Mouse (Mus musculus): Measurements from ENCODE around the gene Macrod1. TPM values are rescaled to one million over a fixed set of nuclear protein-coding genes. Genes with fewer than 3 reads are reported as not detected.
A peak's percentile ranks its signal among the peaks of the same experiment; 100 is the strongest.

Gene Macrod1
- polyA plus RNA-seq, 1 experiment from 2014 or later = 4.4 TPM

DNA sequence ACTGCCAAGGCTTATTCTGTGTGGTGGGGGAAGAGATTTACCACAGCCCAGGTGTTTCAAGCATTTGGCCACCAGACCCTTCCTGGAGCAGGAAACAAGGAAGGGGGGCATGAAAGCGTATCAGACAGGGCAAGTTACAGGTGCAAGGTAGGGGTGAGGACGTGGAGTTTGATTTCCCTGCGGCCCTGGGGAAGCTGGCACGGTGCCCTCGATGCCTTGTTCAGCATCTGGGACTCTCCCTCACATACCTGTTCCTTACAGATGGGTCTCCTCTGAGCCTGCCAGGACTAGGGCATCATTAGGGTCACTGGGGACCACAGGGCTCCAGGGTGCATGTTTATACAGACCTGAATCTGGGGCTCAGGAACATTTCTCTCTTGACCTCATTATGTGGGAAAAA, 36.1 kb downstream of the Macrod1 start:
- Histone ChIP-seq H3K27ac (peak overlapping the region; percentile 32; the same call in 1 of the 2 replicates), H3K4me3 (no peak overlapping the region), H3K36me3 (no peaks in the 10 kb centered on the region), H3K4me1 (peaks cover 54% of the 10 kb centered on the region), H3K9me3 (replicated peaks) (no peaks in the 10 kb centered on the region), H3K27me3 (ENCODE audit: low read depth, poor library complexity, severe bottlenecking) (peaks cover 97% of the 10 kb centered on the region)
- WGBS = 89% methylated on average over 5 of the region's 5 CpGs
- DNase-seq (ENCODE audit: low spot score) = no peak

- WGBS = 45% methylated on average over 3 of the region's 3 CpGs
- Histone ChIP-seq H3K9me3 (replicated peaks) (no peaks in the 10 kb centered on the region), H3K4me1 (peaks cover 50% of the 10 kb centered on the region), H3K36me3 (no peaks in the 10 kb centered on the region), H3K27me3 (ENCODE audit: low read depth, poor library complexity, severe bottlenecking) (peaks cover 92% of the 10 kb centered on the region), H3K27ac (no peak overlapping the region), H3K4me3 (no peak overlapping the region)
- DNase-seq (ENCODE audit: low spot score) = no peak
These were observed 43.1 kb downstream of the Macrod1 start for GRCm38 (mm10) chr19:7099620-7100155.

- Histone ChIP-seq H3K27ac (no peak overlapping the region), H3K4me1 (peaks cover 53% of the 10 kb centered on the region), H3K36me3 (no peaks in the 10 kb centered on the region), H3K4me3 (no peak overlapping the region), H3K27me3 (ENCODE audit: low read depth, poor library complexity, severe bottlenecking) (peaks cover 92% of the 10 kb centered on the region), H3K9me3 (replicated peaks) (no peaks in the 10 kb centered on the region)
- no peak for DNase-seq (ENCODE audit: low spot score)
- 89% methylated on average over 10 of the region's 10 CpGs for WGBS
These were observed 45.4 kb downstream of the Macrod1 start for GRCm38 (mm10) chr19:7102039-7102438.

DNA sequence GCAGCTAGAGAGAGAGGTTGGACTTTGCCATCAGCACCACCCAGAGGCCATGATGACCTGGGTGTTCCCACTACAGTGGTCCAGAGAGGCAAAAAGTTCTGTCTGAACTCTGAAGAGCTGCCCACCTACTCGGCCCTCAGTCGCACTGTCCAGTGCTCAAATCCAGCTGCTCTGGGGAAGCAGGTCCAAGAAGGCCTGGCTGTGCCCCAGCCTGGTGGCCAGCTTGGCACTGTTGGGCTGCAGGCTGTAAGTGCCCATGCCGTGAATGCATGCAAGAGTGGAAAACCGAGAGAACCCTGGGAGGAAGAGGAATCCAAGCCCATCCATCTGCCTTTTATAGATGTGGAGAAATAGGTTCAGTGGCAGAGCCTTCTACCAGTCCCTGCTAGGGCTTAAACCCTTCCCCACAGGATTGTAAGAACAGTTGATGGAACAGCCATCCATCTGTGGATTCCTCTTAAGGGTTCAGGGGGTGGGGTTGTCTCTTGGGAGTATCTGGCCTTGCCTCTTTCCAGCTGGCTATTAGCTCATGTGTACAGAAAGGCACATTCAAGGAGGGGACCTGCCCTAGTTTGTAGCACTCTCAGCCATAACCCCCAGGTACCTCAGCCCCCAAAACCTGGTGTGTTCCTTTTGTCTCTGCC, 46.9 kb downstream of the Macrod1 start:
- peak; percentile 73 for DNase-seq (ENCODE audit: low spot score)
- Histone ChIP-seq H3K4me3 (peak overlapping the region; percentile 36), H3K36me3 (no peaks in the 10 kb centered on the region), H3K27me3 (ENCODE audit: low read depth, poor library complexity, severe bottlenecking) (peaks cover 92% of the 10 kb centered on the region), H3K9me3 (replicated peaks) (no peaks in the 10 kb centered on the region), H3K27ac (peak overlapping the region; percentile 82), H3K4me1 (peaks cover 55% of the 10 kb centered on the region)
- 69% methylated on average over 4 of the region's 4 CpGs for WGBS

DNA sequence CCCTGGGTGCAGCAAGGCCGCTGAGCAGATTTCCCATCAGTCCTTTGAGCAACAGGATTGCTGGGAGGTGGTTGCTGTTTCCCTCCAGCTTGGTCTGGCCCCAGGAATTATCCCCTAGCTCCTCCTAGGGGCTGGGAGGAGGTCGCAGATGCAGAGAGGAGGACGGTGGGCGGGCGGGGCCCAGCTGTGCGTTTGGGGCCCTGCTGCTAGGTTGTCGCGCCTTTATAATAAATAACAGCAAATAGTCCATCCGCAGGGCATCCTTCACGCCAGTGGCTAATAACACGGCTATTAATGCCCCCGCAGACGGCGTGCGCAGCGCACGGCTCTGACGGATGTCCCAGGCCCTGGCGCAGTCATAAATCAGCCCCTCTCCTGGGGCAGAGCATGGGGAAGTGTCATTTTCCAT, 47.4 kb downstream of the Macrod1 start:
- H3K9me3 ChIP-seq (replicated peaks) = no peaks in the 10 kb centered on the region
- DNase-seq (ENCODE audit: low spot score) = no peak
- WGBS = 8% methylated on average over 19 of the region's 19 CpGs
- H3K27ac ChIP-seq = peak overlapping the region; percentile 82
- peaks cover 93% of the 10 kb centered on the region for H3K27me3 ChIP-seq (ENCODE audit: low read depth, poor library complexity, severe bottlenecking)
- peaks cover 51% of the 10 kb centered on the region for H3K4me1 ChIP-seq
- peak overlapping the region; percentile 36 for H3K4me3 ChIP-seq
- H3K36me3 ChIP-seq = no peaks in the 10 kb centered on the region

GRCm38 (mm10) chr19:7105544-7105943, 48.9 kb downstream of the Macrod1 start, which contains the start of gene Flrt1:
Gene Flrt1, minus strand, starts transcription at chr19:7105729.
- Histone ChIP-seq H3K36me3 (no peaks in the 10 kb centered on the region), H3K9me3 (replicated peaks) (no peaks in the 10 kb centered on the region), H3K4me3 (no peak within 1 kb of the TSS), H3K4me1 (peaks cover 49% of the 10 kb centered on the region), H3K27me3 (ENCODE audit: low read depth, poor library complexity, severe bottlenecking) (peaks cover 99% of the 10 kb centered on the region), H3K27ac (peak within 1 kb of the TSS; percentile 82)
- DNase-seq (ENCODE audit: low spot score) = no peak
- 54% methylated on average over 9 of the region's 9 CpGs for WGBS

DNA sequence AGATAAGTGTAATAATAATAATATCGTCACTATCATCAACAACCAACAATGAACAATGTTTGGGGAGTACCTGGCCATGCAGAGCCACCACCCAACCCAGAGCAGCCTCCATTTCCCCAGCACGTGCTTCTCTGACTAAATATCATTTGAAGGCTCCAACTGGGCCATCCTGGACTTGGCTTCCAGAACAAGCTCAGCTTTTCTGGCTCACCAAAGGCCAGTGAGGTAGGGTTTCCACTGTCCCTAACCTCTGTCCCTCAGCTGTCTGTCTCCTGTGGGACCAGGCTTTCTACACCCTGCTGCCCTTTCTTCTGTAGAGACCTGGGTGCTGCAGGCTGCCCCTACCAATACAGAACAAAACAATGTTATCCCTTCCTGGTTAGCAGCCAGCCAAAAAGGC, 50.0 kb downstream of the Macrod1 start:
- H3K4me1 ChIP-seq = peaks cover 60% of the 10 kb centered on the region
- no peak overlapping the region for H3K27ac ChIP-seq
- H3K27me3 ChIP-seq (ENCODE audit: low read depth, poor library complexity, severe bottlenecking) = peaks cover 99% of the 10 kb centered on the region
- no peak for DNase-seq (ENCODE audit: low spot score)
- no peaks in the 10 kb centered on the region for H3K9me3 ChIP-seq (replicated peaks)
- no peak overlapping the region for H3K4me3 ChIP-seq
- 88% methylated on average over 2 of the region's 2 CpGs for WGBS
- no peaks in the 10 kb centered on the region for H3K36me3 ChIP-seq

DNA sequence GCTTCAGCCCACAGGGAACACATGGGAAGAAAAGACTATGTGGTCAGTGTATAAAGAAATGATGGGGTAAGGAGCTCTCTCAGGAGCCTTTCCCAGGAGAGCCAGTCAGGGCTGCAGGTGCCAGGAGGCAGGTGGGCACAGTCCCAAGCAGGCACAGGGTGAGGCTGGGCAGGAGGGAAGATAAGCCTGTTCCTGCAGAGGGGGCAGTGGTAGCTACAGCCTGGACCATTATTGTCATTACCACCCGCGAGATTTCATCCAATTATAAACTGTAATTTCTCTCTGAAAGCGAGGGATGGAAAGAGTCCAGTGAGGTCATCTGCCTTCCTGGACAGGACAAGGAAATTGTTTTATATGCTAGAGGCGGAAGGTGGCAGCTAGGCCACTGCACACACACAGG, 50.6 kb downstream of the Macrod1 start:
- WGBS = 91% methylated on average over 4 of the region's 4 CpGs

DNA sequence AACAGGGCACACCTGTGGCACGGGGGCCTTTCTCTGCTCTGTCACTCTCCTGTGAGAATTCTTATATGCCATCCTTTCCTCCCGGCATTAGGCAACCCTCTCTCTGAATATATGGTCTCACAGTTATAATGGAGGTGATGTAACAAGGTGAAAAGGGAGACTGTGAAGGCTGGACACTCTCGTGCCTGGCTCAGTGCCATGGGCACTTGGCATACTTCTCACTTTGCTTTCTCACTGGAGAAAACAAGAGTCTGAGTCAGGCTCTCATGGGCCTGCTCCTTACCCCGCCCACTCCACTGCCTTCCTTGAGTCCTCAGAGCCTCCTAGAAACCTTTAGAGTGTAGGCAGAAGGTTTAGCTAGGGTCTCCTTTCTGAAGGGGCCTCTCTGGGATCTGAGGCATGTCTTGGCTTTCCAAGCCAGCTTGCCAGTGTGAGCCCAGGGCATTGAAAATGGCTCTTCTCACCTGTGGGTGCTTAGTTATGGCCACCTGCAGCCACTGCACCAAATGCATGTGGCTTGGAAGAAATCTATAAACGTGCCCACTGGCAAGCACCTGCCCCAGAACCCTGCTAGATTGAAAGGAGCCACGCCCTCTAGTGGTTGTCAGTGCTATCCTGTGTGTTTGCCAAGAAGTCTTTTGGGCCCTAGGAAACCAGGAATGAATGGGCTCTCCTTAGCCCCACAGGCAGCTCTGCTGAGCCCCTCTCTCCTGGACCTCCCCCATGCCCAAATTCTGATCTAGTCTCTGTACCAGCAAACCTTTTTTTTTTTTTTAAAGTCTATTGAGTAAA, 51.7 kb downstream of the Macrod1 start:
- no peaks in the 10 kb centered on the region for H3K36me3 ChIP-seq
- 59% methylated on average over 6 of the region's 6 CpGs for WGBS
- no peak for DNase-seq (ENCODE audit: low spot score)
- no peak overlapping the region for H3K27ac ChIP-seq
- H3K4me3 ChIP-seq = no peak overlapping the region
- H3K27me3 ChIP-seq (ENCODE audit: low read depth, poor library complexity, severe bottlenecking) = peaks cover 95% of the 10 kb centered on the region
- peaks cover 69% of the 10 kb centered on the region for H3K4me1 ChIP-seq
- no peaks in the 10 kb centered on the region for H3K9me3 ChIP-seq (replicated peaks)

More for the DNA sequence above, 50.6 kb downstream of the Macrod1 start:
- Histone ChIP-seq H3K27me3 (ENCODE audit: low read depth, poor library complexity, severe bottlenecking) (peaks cover 99% of the 10 kb centered on the region), H3K9me3 (replicated peaks) (no peaks in the 10 kb centered on the region), H3K27ac (no peak overlapping the region), H3K4me1 (peaks cover 66% of the 10 kb centered on the region), H3K4me3 (no peak overlapping the region), H3K36me3 (no peaks in the 10 kb centered on the region)
- DNase-seq (ENCODE audit: low spot score) = no peak

DNA sequence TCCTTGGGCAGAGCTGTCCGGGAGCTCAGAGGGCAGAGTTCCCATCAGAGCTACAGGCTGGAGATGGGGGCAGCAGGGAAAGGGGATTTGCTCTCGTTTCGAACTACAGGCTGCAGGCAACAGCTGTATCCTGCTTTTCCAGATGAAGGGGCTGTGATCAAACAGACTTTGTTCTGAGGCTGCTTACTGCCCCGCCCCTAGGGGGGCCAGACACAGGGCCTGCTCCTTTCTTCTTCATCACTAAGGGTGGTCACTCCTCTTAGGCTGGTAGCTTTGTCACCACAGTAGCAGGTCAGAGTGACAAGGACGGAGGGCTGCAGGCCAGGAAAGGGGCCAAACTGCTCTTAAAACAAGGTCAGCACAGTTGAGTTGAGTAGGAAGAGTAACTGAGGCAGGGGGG, 53.5 kb downstream of the Macrod1 start:
- H3K4me3 ChIP-seq = 0 out of 2 replicates have a peak overlapping the region, but pooled peaks have one; percentile 13
- H3K27me3 ChIP-seq (ENCODE audit: low read depth, poor library complexity, severe bottlenecking) = peaks cover 89% of the 10 kb centered on the region
- DNase-seq (ENCODE audit: low spot score) = no peak

DNA sequence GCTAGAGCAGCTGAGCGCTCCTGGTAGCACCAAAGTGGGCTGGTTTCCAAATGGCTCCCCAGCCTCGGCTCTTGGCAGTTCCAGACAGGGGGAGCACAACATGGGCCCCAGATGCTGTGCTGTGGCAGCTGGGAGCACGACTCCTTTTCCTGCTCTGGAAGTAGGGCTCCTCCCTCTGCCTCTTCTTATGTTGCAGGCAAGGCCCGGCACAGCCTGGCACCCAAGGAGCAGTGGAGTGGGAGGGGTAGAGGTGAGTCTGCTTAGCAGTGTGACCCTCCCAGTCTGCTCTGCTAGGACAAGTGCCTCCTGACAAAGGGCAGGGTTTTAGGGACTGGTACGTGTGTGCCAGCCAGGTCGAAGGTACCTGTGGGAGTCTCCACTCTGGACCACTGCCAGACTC, 54.3 kb downstream of the Macrod1 start:
- H3K4me1 ChIP-seq = peaks cover 71% of the 10 kb centered on the region
- peaks cover 89% of the 10 kb centered on the region for H3K27me3 ChIP-seq (ENCODE audit: low read depth, poor library complexity, severe bottlenecking)
- no peaks in the 10 kb centered on the region for H3K9me3 ChIP-seq (replicated peaks)
- 0 out of 2 replicates have a peak overlapping the region, but pooled peaks have one; percentile 6 for H3K4me3 ChIP-seq
- no peaks in the 10 kb centered on the region for H3K36me3 ChIP-seq
- peak overlapping the region; percentile 85 for H3K27ac ChIP-seq
- WGBS = 50% methylated on average over 6 of the region's 6 CpGs
- no peak for DNase-seq (ENCODE audit: low spot score)

More for the DNA sequence above, 53.5 kb downstream of the Macrod1 start:
- WGBS = 9% methylated on average over 5 of the region's 5 CpGs
- H3K4me1 ChIP-seq = peaks cover 69% of the 10 kb centered on the region
- peak overlapping the region; percentile 85 for H3K27ac ChIP-seq
- H3K9me3 ChIP-seq (replicated peaks) = no peaks in the 10 kb centered on the region
- H3K36me3 ChIP-seq = no peaks in the 10 kb centered on the region

GRCm38 (mm10) chr19:7111309-7111708, 54.7 kb downstream of the Macrod1 start:
- Histone ChIP-seq H3K36me3 (no peaks in the 10 kb centered on the region), H3K4me3 (no peak overlapping the region), H3K9me3 (replicated peaks) (no peaks in the 10 kb centered on the region), H3K27me3 (ENCODE audit: low read depth, poor library complexity, severe bottlenecking) (peaks cover 89% of the 10 kb centered on the region), H3K27ac (peak overlapping the region; percentile 85), H3K4me1 (peaks cover 75% of the 10 kb centered on the region)
- 87% methylated on average over 6 of the region's 6 CpGs for WGBS
- no peak for DNase-seq (ENCODE audit: low spot score)

DNA sequence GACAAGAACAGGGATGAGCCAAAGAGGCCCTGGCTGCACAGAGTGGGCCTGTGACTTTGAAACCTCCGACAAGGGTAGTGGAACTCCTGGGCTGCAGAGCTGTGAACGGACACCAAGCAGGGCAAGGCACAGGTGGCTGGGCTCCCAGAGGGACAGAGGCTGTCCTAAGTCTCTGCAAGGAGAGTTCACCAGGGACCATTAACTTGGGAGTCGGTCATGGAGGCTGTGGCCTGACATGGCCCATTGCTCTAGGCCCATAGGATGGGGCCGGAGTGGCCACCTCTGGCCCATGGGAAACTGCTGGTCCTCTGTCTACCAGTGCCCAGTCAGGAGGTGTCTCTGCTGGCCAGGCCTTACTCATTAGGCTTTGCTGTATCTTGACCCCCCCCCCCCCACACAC, 55.1 kb downstream of the Macrod1 start:
- Histone ChIP-seq H3K9me3 (replicated peaks) (no peaks in the 10 kb centered on the region), H3K4me1 (peaks cover 79% of the 10 kb centered on the region), H3K4me3 (no peak overlapping the region), H3K36me3 (no peaks in the 10 kb centered on the region), H3K27me3 (ENCODE audit: low read depth, poor library complexity, severe bottlenecking) (peaks cover 85% of the 10 kb centered on the region), H3K27ac (peak overlapping the region; percentile 85)
- WGBS = 84% methylated on average over 4 of the region's 4 CpGs
- DNase-seq (ENCODE audit: low spot score) = no peak
